Mouse (Mus musculus): ENCODE measurements around the gene Slc16a6.

DNA sequence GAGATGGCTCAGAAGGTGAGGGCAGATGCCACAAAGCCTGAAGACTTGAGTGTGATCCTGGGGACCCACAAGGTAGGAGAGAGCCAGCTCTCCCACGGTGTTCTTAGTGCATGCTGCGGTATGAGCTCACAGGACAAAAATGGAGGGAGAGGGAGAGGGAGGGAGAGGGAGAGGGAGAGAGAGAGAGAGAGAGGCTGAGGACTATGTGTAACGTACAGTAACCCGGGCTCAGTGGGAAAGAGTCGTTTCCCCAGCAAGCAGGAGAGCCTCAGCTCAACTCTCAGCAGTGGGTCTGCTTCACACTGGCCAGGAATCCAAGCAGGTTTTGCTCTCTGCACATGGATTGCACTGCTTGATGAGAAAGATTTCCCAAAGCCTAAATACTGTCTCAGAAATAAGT is 34.2 kb downstream of the Slc16a6 start:
- TF ChIP-seq CTCF (IDR thresholded peaks at IDR 0.05; ENCODE audit: insufficient read depth, low read length) = no peak
- no peak for TF ChIP-seq POLR2A (IDR thresholded peaks at IDR 0.05; ENCODE audit: borderline replicate concordance, extremely low read depth, low read depth, low read length)
